In the genomic region with DNA sequence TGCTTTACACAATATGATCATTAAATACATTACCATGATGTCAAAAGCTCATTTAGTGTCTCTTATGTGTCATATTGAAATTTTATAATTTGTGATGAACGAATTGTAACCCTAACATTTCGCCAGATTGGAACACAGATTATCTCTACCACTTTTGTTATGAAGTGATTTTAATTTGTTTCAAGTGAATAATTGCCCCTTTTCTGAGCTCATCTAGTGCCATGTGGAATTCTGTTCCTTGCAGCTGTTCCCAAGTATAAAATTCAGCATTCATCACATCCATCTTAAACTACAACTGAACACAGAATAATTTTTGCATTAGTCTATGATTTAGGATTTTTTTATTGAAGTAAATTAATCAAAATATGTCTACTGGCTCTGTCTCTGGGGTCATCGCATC, we compare ENCODE assay signal across 16 mouse cellular contexts.
"Had no signal": no experiment of that assay in that cellular context is flagged by ENCODE, and none has a peak within 500 bp of the region (broad histone marks: within the 10 kb centered on the region; RNA-seq: fewer than 3 reads in every experiment).

No protein-coding gene starts in this region.

- H3K36me3 ChIP-seq: lung, embryonic 15.5 days; midbrain, embryonic 13.5 days; midbrain, embryonic 15.5 days; neural tube, embryonic 12.5 days had no signal

- H3K4me3 ChIP-seq: lung, embryonic 15.5 days; megakaryocyte, embryonic 14.5 days; midbrain, embryonic 13.5 days; midbrain, embryonic 15.5 days; neural tube, embryonic 12.5 days had no signal

- H3K27me3 ChIP-seq: lung, embryonic 15.5 days; megakaryocyte, embryonic 14.5 days; midbrain, embryonic 15.5 days; neural tube, embryonic 12.5 days had no signal

- H3K4me1 ChIP-seq: lung, embryonic 15.5 days; megakaryocyte, embryonic 14.5 days; neural tube, embryonic 12.5 days had no signal

- H3K27ac ChIP-seq: lung, embryonic 15.5 days; macrophage; midbrain, embryonic 13.5 days; midbrain, embryonic 15.5 days; neural tube, embryonic 12.5 days had no signal

- H3K9ac ChIP-seq: lung, embryonic 15.5 days; midbrain, embryonic 13.5 days; midbrain, embryonic 15.5 days; neural tube, embryonic 12.5 days had no signal

- H3K9me3 ChIP-seq: lung, embryonic 15.5 days; midbrain, embryonic 13.5 days; midbrain, embryonic 15.5 days; neural tube, embryonic 12.5 days had no signal

- DNase-seq: lung, adult 2 months; lung, postnatal 14 days; lung, postnatal 36 days; right cerebral cortex, postnatal 4 days; spleen, adult 18-20 months; thymus, adult 18-20 months; thymus, postnatal 14 days; thymus, postnatal 36 days had no signal

- H3K4me2 ChIP-seq: lung, embryonic 15.5 days; midbrain, embryonic 11.5 days; midbrain, embryonic 13.5 days; midbrain, embryonic 15.5 days; neural tube, embryonic 12.5 days had no signal

- ATAC-seq: lung, postnatal 0 days; midbrain, embryonic 13.5 days; midbrain, embryonic 15.5 days had no signal
